Mouse (Mus musculus): Measurements from ENCODE around the gene Ndufa3. TPM values are rescaled to one million over a fixed set of nuclear protein-coding genes. Genes with fewer than 3 reads are reported as not detected.

Ndufa3 gene
- polyA plus RNA-seq, 1 experiment from 2014 or later, result 292 TPM

Small RNA genes lying within 50 kb of the gene (microRNA-seq; reads per million reads assigned to microRNA genes)
- gene Gm25100 (not detected), gene Mir3572 (4.1 reads per million, percentile 9 among the genes with 10 or more reads in this experiment)

Other genes starting within 250 kb of the Ndufa3 start
- 0.10 TPM in 1 of 2 replicates, not detected in the other for gene Cacng8, start 226.7 kb upstream of the Ndufa3 start, polyA plus RNA-seq (2015; fragmentation: Nextera tagmentation; extraction: Ambion mirVana)
- gene Cacng6, start 193.2 kb upstream of the Ndufa3 start, polyA plus RNA-seq (2015; fragmentation: Nextera tagmentation; extraction: Ambion mirVana), result 0.28 and 0.30 TPM in 2 replicates
- 0.07 TPM in 1 of 2 replicates, not detected in the other for gene Tarm1, start 114.7 kb upstream of the Ndufa3 start, polyA plus RNA-seq (2015; fragmentation: Nextera tagmentation; extraction: Ambion mirVana)
- not detected in 2 replicates for gene Oscar, start 1.2 kb upstream of the Ndufa3 start, polyA plus RNA-seq (2015; fragmentation: Nextera tagmentation; extraction: Ambion mirVana)
- 12.7 and 13.0 TPM in 2 replicates for gene Tfpt, start 12.6 kb downstream of the Ndufa3 start, polyA plus RNA-seq (2015; fragmentation: Nextera tagmentation; extraction: Ambion mirVana)
- 79.1 and 83.7 TPM in 2 replicates for gene Prpf31, start 12.6 kb downstream of the Ndufa3 start, polyA plus RNA-seq (2015; fragmentation: Nextera tagmentation; extraction: Ambion mirVana)
- gene Cnot3, start 27.9 kb downstream of the Ndufa3 start, polyA plus RNA-seq (2015; fragmentation: Nextera tagmentation; extraction: Ambion mirVana), result 22.8 and 25.3 TPM in 2 replicates
- gene Leng1, start 48.5 kb downstream of the Ndufa3 start, polyA plus RNA-seq (2015; fragmentation: Nextera tagmentation; extraction: Ambion mirVana), result 7.2 and 8.6 TPM in 2 replicates
- 7.3 and 7.8 TPM in 2 replicates for gene Tmc4, start 60.2 kb downstream of the Ndufa3 start, polyA plus RNA-seq (2015; fragmentation: Nextera tagmentation; extraction: Ambion mirVana)
- 41.7 and 43.6 TPM in 2 replicates for gene Tsen34, start 75.5 kb downstream of the Ndufa3 start, polyA plus RNA-seq (2015; fragmentation: Nextera tagmentation; extraction: Ambion mirVana)
- 19.8 and 20.0 TPM in 2 replicates for gene Mboat7, start 76.2 kb downstream of the Ndufa3 start, polyA plus RNA-seq (2015; fragmentation: Nextera tagmentation; extraction: Ambion mirVana)
- 1,306 and 1,329 TPM in 2 replicates for gene Rps9, start 86.6 kb downstream of the Ndufa3 start, polyA plus RNA-seq (2015; fragmentation: Nextera tagmentation; extraction: Ambion mirVana)
- gene Pirb, start 103.0 kb downstream of the Ndufa3 start, polyA plus RNA-seq (2015; fragmentation: Nextera tagmentation; extraction: Ambion mirVana), result 0.84 and 1.3 TPM in 2 replicates
- gene Gm15448, start 208.3 kb downstream of the Ndufa3 start, polyA plus RNA-seq (2015; fragmentation: Nextera tagmentation; extraction: Ambion mirVana), result not detected in 2 replicates
- gene Pira2, start 227.7 kb downstream of the Ndufa3 start, polyA plus RNA-seq (2015; fragmentation: Nextera tagmentation; extraction: Ambion mirVana), result 0.45 and 0.52 TPM in 2 replicates